Mouse (Mus musculus): Measurements from ENCODE around the gene Bcas3. TPM values are rescaled to one million over a fixed set of nuclear protein-coding genes. Genes with fewer than 3 reads are reported as not detected.

Gene Bcas3
- polyA plus RNA-seq, 1 experiment from 2014 or later, result 24.8 TPM

DNA sequence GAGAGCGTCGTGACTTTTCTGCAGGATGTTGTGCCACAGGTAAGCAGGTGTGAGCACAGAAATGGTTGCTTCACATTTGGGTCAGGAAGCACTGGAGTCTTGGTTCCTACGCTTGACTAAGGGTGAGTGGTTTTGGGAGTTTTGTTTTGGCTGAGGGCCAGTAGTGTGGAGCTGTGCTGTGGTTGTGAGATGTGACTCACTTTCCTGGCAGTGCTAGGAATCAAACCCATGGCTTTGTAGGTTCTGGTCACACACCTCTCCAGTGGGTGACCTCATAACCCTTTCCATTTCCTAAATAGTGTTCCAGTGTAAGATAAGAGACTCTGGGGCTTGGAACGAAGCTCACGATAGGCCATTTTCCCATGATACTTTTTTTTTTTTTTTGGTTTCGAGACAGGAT lies 6.7 kb downstream of the Bcas3 start:
- no peak overlapping the region for H3K27ac ChIP-seq (ENCODE audit: low read depth, low read length)
- 0 out of 2 replicates have a peak, but pooled peaks cover 2% of the 10 kb centered on the region for H3K36me3 ChIP-seq (ENCODE audit: control insufficient read depth, insufficient read depth, low read length)
- 81% methylated on average over 6 of the region's 6 CpGs for WGBS
- H3K4me3 ChIP-seq (ENCODE audit: low read depth, low read length), result no peak overlapping the region
- DNase-seq (ENCODE audit: low spot score) (no peak), ATAC-seq (replicated peaks; ENCODE audit: low FRiP score) (no peak)
- no peaks in the 10 kb centered on the region for H3K27me3 ChIP-seq (replicated peaks; ENCODE audit: control insufficient read depth, insufficient read depth, low read length)
- no peaks in the 10 kb centered on the region for H3K4me1 ChIP-seq (replicated peaks; ENCODE audit: control insufficient read depth, insufficient read depth, low read length)
- no peak overlapping the region for H3K9ac ChIP-seq (ENCODE audit: low read depth, low read length)
- H3K9me3 ChIP-seq (ENCODE audit: control insufficient read depth, low read length), result no peaks in the 10 kb centered on the region
- H3K4me2 ChIP-seq, result no peak overlapping the region

DNA sequence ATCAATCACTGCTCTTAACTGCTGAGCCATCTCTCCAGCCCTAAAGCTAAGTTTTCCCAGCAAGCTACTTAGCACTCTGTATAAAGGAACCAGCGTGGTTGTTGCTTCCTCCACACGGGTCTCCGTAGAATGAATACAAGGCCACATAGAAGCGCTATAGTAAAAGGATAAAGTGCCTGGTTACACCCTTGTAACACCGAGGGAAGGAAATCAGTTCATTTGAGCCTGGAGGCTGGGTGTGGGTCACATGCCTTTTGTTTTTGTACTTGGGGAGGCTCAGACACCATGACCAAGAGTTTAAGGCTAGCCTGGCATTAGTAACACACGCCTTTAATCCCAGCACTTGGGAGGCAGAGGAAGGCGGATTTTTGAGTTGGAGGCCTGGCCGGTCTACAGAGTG lies 8.7 kb downstream of the Bcas3 start:
- no peak overlapping the region for H3K4me2 ChIP-seq
- 84% methylated on average over 8 of the region's 8 CpGs for WGBS
- no peaks in the 10 kb centered on the region for H3K9me3 ChIP-seq (ENCODE audit: control insufficient read depth, low read length)
- no peak overlapping the region for H3K4me3 ChIP-seq (ENCODE audit: low read depth, low read length)
- DNase-seq (ENCODE audit: low spot score) (no peak), ATAC-seq (replicated peaks; ENCODE audit: low FRiP score) (no peak)
- no peak overlapping the region for H3K9ac ChIP-seq (ENCODE audit: low read depth, low read length)
- H3K27me3 ChIP-seq (replicated peaks; ENCODE audit: control insufficient read depth, insufficient read depth, low read length), result no peaks in the 10 kb centered on the region
- no peak overlapping the region for H3K27ac ChIP-seq (ENCODE audit: low read depth, low read length)
- H3K4me1 ChIP-seq (replicated peaks; ENCODE audit: control insufficient read depth, insufficient read depth, low read length), result no peaks in the 10 kb centered on the region
- H3K36me3 ChIP-seq (ENCODE audit: control insufficient read depth, insufficient read depth, low read length), result 0 out of 2 replicates have a peak, but pooled peaks cover 2% of the 10 kb centered on the region

DNA sequence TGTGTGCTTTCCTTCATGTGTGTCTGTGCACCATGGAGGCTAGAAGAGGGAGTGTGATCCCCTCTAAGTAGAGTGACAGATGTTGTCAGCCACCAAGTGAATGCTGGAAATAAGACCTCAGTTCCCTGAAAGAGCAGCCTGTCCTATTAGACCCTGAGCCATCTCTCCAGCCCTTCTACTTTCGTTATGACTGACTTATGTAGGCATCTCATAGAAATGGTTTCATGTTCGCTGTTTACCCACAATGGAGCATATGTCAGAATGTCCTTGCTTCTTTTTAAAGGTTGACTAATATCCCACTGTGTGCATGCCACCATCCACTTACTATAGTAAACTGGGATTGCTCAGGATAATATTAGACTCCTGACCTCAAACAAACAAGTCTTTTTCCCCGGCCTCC lies 13.2 kb downstream of the Bcas3 start:
- Histone ChIP-seq H3K27ac (ENCODE audit: low read depth, low read length) (no peak overlapping the region), H3K9me3 (ENCODE audit: control insufficient read depth, low read length) (no peaks in the 10 kb centered on the region), H3K27me3 (replicated peaks; ENCODE audit: control insufficient read depth, insufficient read depth, low read length) (no peaks in the 10 kb centered on the region), H3K9ac (ENCODE audit: low read depth, low read length) (no peak overlapping the region), H3K36me3 (ENCODE audit: control insufficient read depth, insufficient read depth, low read length) (peaks cover 2% of the 10 kb centered on the region; the same call in 1 of the 2 replicates), H3K4me3 (ENCODE audit: low read depth, low read length) (no peak overlapping the region), H3K4me1 (replicated peaks; ENCODE audit: control insufficient read depth, insufficient read depth, low read length) (no peaks in the 10 kb centered on the region), H3K4me2 (no peak overlapping the region)
- WGBS, result 91% methylated on average over 3 of the region's 3 CpGs
- DNase-seq (ENCODE audit: low spot score), result no peak
- no peak for ATAC-seq (replicated peaks; ENCODE audit: low FRiP score)

DNA sequence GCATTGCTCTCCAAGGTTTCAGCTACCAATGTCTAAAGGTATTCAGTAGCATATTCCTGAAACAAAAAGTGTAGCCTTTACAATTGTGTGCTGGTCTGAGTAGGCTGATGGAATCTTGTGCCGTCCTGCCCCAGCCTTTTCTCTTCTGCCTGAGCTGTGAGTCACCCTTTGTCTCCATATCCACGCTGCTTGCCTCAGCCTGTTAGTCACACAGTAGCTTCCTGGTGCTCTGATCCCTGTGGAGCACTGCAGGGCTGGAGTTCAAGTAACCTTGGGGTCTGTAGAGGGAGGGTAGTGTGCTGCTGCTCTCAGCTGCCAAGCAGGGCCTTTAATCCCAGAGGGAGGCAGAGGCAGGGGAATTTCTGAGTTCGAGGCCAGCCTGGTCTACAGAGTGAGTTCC lies 14.9 kb downstream of the Bcas3 start:
- DNase-seq (ENCODE audit: low spot score), result no peak
- no peak overlapping the region for H3K27ac ChIP-seq (ENCODE audit: low read depth, low read length)
- no peak overlapping the region for H3K9ac ChIP-seq (ENCODE audit: low read depth, low read length)
- H3K4me1 ChIP-seq (replicated peaks; ENCODE audit: control insufficient read depth, insufficient read depth, low read length), result no peaks in the 10 kb centered on the region
- H3K4me3 ChIP-seq (ENCODE audit: low read depth, low read length), result no peak overlapping the region
- no peak for ATAC-seq (replicated peaks; ENCODE audit: low FRiP score)
- H3K27me3 ChIP-seq (replicated peaks; ENCODE audit: control insufficient read depth, insufficient read depth, low read length), result no peaks in the 10 kb centered on the region
- H3K4me2 ChIP-seq, result no peak overlapping the region
- 77% methylated on average over 3 of the region's 3 CpGs for WGBS
- peaks cover 2% of the 10 kb centered on the region; the same call in 1 of the 2 replicates for H3K36me3 ChIP-seq (ENCODE audit: control insufficient read depth, insufficient read depth, low read length)
- H3K9me3 ChIP-seq (ENCODE audit: control insufficient read depth, low read length), result no peaks in the 10 kb centered on the region

DNA sequence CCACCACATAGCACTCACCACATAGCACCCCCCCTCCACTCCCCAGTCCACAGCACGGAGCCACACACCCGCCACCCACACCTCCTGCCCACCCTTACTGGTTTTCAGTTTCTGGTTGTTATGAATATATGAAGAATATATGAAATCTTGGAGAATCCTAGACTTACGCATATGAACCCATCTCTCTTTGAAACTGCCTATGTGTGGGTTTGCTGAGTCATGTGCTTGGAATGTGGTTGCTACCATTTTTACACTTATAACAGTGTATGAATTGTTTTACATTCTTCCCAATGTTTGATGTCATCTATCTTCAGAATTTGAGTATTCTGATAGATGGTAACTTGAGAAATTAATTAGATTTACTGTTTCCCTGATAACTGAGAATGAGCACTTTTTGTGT lies 26.1 kb downstream of the Bcas3 start:
- H3K27me3 ChIP-seq (replicated peaks; ENCODE audit: control insufficient read depth, insufficient read depth, low read length), result no peaks in the 10 kb centered on the region
- ATAC-seq (replicated peaks; ENCODE audit: low FRiP score) (no peak), DNase-seq (ENCODE audit: low spot score) (no peak)
- no peak overlapping the region for H3K4me3 ChIP-seq (ENCODE audit: low read depth, low read length)
- H3K4me1 ChIP-seq (replicated peaks; ENCODE audit: control insufficient read depth, insufficient read depth, low read length), result no peaks in the 10 kb centered on the region
- no peak overlapping the region for H3K4me2 ChIP-seq
- H3K9me3 ChIP-seq (ENCODE audit: control insufficient read depth, low read length), result no peaks in the 10 kb centered on the region
- 86% methylated on average over 3 of the region's 3 CpGs for WGBS
- H3K36me3 ChIP-seq (ENCODE audit: control insufficient read depth, insufficient read depth, low read length), result no peaks in the 10 kb centered on the region
- no peak overlapping the region for H3K27ac ChIP-seq (ENCODE audit: low read depth, low read length)
- H3K9ac ChIP-seq (ENCODE audit: low read depth, low read length), result no peak overlapping the region

- no peak overlapping the region for H3K27ac ChIP-seq (ENCODE audit: low read depth, low read length)
- no peaks in the 10 kb centered on the region for H3K9me3 ChIP-seq (ENCODE audit: control insufficient read depth, low read length)
- no peaks in the 10 kb centered on the region for H3K36me3 ChIP-seq (ENCODE audit: control insufficient read depth, insufficient read depth, low read length)
- DNase-seq (ENCODE audit: low spot score) (no peak), ATAC-seq (replicated peaks; ENCODE audit: low FRiP score) (no peak)
- H3K4me1 ChIP-seq (replicated peaks; ENCODE audit: control insufficient read depth, insufficient read depth, low read length), result no peaks in the 10 kb centered on the region
- no peak overlapping the region for H3K4me2 ChIP-seq
- no peaks in the 10 kb centered on the region for H3K27me3 ChIP-seq (replicated peaks; ENCODE audit: control insufficient read depth, insufficient read depth, low read length)
- WGBS, result 16% methylated on average over 1 of the region's 1 CpGs
- H3K4me3 ChIP-seq (ENCODE audit: low read depth, low read length), result no peak overlapping the region
- H3K9ac ChIP-seq (ENCODE audit: low read depth, low read length), result no peak overlapping the region
Observed at GRCm38 (mm10) chr11:85380046-85380445, 27.1 kb downstream of the Bcas3 start.

DNA sequence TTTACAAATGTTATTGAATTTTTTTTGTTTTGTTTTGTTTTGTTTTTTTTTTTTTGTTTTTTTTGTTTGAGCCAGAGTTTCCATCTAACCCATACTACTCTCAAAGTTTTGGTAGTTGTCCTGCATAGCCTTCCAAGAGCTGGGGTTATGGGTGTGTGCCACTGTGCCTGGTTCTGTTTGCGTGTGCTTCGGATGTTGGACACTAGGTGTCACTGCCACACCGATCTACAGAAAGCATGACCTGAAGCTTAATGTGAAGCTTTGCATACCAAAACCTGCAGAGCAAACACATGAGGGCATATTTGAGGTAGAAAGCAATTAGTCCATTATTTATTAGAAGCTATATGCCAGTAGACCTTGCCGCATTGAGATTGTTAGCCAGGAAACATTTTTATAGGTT lies 29.1 kb downstream of the Bcas3 start:
- Histone ChIP-seq H3K4me1 (replicated peaks; ENCODE audit: control insufficient read depth, insufficient read depth, low read length) (no peaks in the 10 kb centered on the region), H3K9ac (ENCODE audit: low read depth, low read length) (no peak overlapping the region), H3K4me3 (ENCODE audit: low read depth, low read length) (no peak overlapping the region), H3K9me3 (ENCODE audit: control insufficient read depth, low read length) (no peaks in the 10 kb centered on the region), H3K27me3 (replicated peaks; ENCODE audit: control insufficient read depth, insufficient read depth, low read length) (no peaks in the 10 kb centered on the region), H3K36me3 (ENCODE audit: control insufficient read depth, insufficient read depth, low read length) (no peaks in the 10 kb centered on the region), H3K27ac (ENCODE audit: low read depth, low read length) (no peak overlapping the region), H3K4me2 (no peak overlapping the region)
- peak; percentile 42 for DNase-seq (ENCODE audit: low spot score)
- 0 out of 2 replicates have a peak, but pooled peaks have one; percentile 49 for ATAC-seq (replicated peaks; ENCODE audit: low FRiP score)
- 15% methylated on average over 4 of the region's 4 CpGs for whole genome bisulfite sequencing

DNA sequence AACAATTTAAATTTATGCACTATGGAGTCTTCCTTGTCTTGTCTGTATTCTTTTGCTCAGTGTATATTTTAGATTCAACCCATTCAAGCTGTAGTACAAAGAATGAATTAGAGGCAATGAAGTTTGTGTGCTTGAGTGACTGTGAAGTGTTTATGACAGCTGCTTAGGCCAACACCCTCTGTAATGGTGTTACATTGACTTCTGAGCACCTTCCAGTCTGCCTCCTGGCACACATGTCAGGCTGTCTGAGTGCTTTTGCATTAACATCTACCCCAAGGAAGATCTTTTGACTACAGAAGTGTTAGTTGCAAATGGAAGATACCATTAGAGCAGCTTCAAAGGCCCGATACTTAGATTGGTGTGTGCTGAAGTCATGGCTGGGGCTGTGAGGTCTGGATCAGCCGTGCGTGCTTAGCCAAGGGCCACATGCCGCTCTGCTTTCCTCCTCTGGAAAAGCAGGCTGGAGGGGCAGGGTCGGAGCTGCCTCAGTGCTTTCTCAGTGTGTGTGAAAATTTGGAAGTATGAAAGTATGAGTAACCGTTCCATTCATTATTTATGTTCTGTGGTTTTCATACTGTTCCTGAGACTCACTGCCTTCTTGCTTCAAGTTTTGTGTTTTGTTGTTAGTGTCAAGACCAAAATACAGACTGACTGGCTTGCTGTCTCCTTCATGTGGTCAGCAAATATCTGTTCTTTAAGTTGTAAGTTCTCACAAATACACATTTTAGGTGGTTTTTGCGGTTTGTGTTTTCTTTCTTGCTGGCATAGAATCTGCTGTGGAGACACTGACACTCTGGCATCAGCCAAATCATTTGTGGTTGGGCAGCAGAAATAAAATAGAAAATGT lies 31.2 kb downstream of the Bcas3 start:
- Histone ChIP-seq H3K27me3 (replicated peaks; ENCODE audit: control insufficient read depth, insufficient read depth, low read length) (no peaks in the 10 kb centered on the region), H3K36me3 (ENCODE audit: control insufficient read depth, insufficient read depth, low read length) (no peaks in the 10 kb centered on the region), H3K4me1 (replicated peaks; ENCODE audit: control insufficient read depth, insufficient read depth, low read length) (no peaks in the 10 kb centered on the region), H3K9me3 (ENCODE audit: control insufficient read depth, low read length) (no peaks in the 10 kb centered on the region), H3K4me2 (no peak overlapping the region), H3K9ac (ENCODE audit: low read depth, low read length) (no peak overlapping the region), H3K27ac (ENCODE audit: low read depth, low read length) (no peak overlapping the region), H3K4me3 (ENCODE audit: low read depth, low read length) (no peak overlapping the region)
- DNase-seq (ENCODE audit: low spot score) (no peak), ATAC-seq (replicated peaks; ENCODE audit: low FRiP score) (no peak)
- 87% methylated on average over 7 of the region's 7 CpGs for WGBS
